Mouse (Mus musculus): ENCODE results near the gene Rpl13a. TPM values are rescaled to one million over a fixed set of nuclear protein-coding genes. Genes with fewer than 3 reads are reported as not detected.
A peak's percentile ranks its signal among the peaks of the same experiment; 100 is the strongest.
"Not testable (repeated sequence)": the region's sequence is repeated elsewhere in the genome, so short reads cannot be mapped to it uniquely, and the experiment has no call there.

Rpl13a gene
- polyA plus RNA-seq (2017; shearing (Covaris generic)) = 1,000 to 10,000 TPM; 7,090 to 8,122 TPM

GRCm38 (mm10) chr7:45128624-45129246, at the start of gene Rpl13a:
TSS of gene Rpl13a (minus strand) at chr7:45128761.
- ATAC-seq = peak; percentile 81

GRCm38 (mm10) chr7:45176356-45176755, 47.8 kb upstream of the Rpl13a start:
- ATAC-seq = no peak

GRCm38 (mm10) chr7:45175929-45176328, 47.4 kb upstream of the Rpl13a start:
- no peak for ATAC-seq

- no peak for ATAC-seq
Measured at GRCm38 (mm10) chr7:45175398-45175797, 46.8 kb upstream of the Rpl13a start.

GRCm38 (mm10) chr7:45174567-45175280, 46.2 kb upstream of the Rpl13a start:
- ATAC-seq = no peak

- not testable (repeated sequence) for ATAC-seq
Measured at GRCm38 (mm10) chr7:45173772-45174171, 45.2 kb upstream of the Rpl13a start.

GRCm38 (mm10) chr7:45172974-45173373, 44.4 kb upstream of the Rpl13a start:
- ATAC-seq = no peak

GRCm38 (mm10) chr7:45169495-45169894, 40.9 kb upstream of the Rpl13a start:
- ATAC-seq = no peak

GRCm38 (mm10) chr7:45168656-45169055, 40.1 kb upstream of the Rpl13a start:
- ATAC-seq = no peak

GRCm38 (mm10) chr7:45167761-45168445, 39.3 kb upstream of the Rpl13a start:
- no peak for ATAC-seq

GRCm38 (mm10) chr7:45166950-45167401, 38.4 kb upstream of the Rpl13a start:
- no peak for ATAC-seq

- ATAC-seq = no peak
Measured at GRCm38 (mm10) chr7:45165701-45166100, 37.1 kb upstream of the Rpl13a start.

- ATAC-seq = no peak
Measured at GRCm38 (mm10) chr7:45164833-45165232, 36.3 kb upstream of the Rpl13a start.

- ATAC-seq = no peak
Measured at GRCm38 (mm10) chr7:45163735-45164490, 35.4 kb upstream of the Rpl13a start, which contains the start of gene Slc17a7. TSS of gene Slc17a7 (plus strand) at chr7:45163949.

GRCm38 (mm10) chr7:45162996-45163615, 34.5 kb upstream of the Rpl13a start:
- no peak for ATAC-seq

- ATAC-seq = no peak
Measured at GRCm38 (mm10) chr7:45162551-45162950, 34.0 kb upstream of the Rpl13a start.

- peak; percentile 90 for ATAC-seq
Measured at GRCm38 (mm10) chr7:45161612-45162473, 33.3 kb upstream of the Rpl13a start.

GRCm38 (mm10) chr7:45160866-45161265, 32.3 kb upstream of the Rpl13a start:
- no peak for ATAC-seq

- no peak for ATAC-seq
Measured at GRCm38 (mm10) chr7:45160316-45160800, 31.8 kb upstream of the Rpl13a start.

GRCm38 (mm10) chr7:45158991-45159390, 30.4 kb upstream of the Rpl13a start:
- ATAC-seq = no peak

GRCm38 (mm10) chr7:45157459-45157858, 28.9 kb upstream of the Rpl13a start:
- no peak for ATAC-seq

All from activated CD4-positive, CD25-positive, alpha-beta regulatory T cell, adult 4 months (primary cell).